Mouse (Mus musculus) kidney, adult 2 months (tissue): Measurements from ENCODE around the gene Esp24.

ENCODE experiments used
- CTCF ChIP-seq: fragments of 200-500 bp; conservative IDR thresholded peaks from 2 replicates; pipeline ENCODE4 v1.5.1; 2011; ENCODE audit warnings: low read depth, mild to moderate bottlenecking, control low read depth, low read length, moderate library complexity, mixed read lengths; ENCODE audit not compliant: insufficient read depth, insufficient read length
- POLR2A ChIP-seq: fragments of 200-500 bp; IDR thresholded peaks from one replicate; pipeline ENCODE4 v1.6.1; 2011; ENCODE audit warnings: low read depth, low read length, control low read depth

GRCm38 (mm10) chr17:39076937-39077336 lies 40.4 kb downstream of the Esp24 start, which contains the start of gene Esp23:
- TF ChIP-seq POLR2A (no peak), CTCF (no peak)
